Mouse (Mus musculus) right cerebral cortex, postnatal 25 days (tissue): ENCODE results near the gene Apopt1.

Experiments
- DNase-seq: peaks from one replicate; pipeline ENCODE4 v3.0.0; 2022

Apopt1 gene

GRCm38 (mm10) chr12:111779544-111779943, 66.5 kb downstream of the Apopt1 start:
- no peak for DNase-seq

- no peak for DNase-seq
These were observed 72.1 kb downstream of the Apopt1 start for GRCm38 (mm10) chr12:111785174-111785573.

- DNase-seq: no peak
These were observed 74.0 kb downstream of the Apopt1 start for GRCm38 (mm10) chr12:111787015-111787414.

GRCm38 (mm10) chr12:111790090-111790489, 77.0 kb downstream of the Apopt1 start:
- no peak for DNase-seq

- DNase-seq: no peak
These were observed 77.6 kb downstream of the Apopt1 start for GRCm38 (mm10) chr12:111790631-111791030.

DNA sequence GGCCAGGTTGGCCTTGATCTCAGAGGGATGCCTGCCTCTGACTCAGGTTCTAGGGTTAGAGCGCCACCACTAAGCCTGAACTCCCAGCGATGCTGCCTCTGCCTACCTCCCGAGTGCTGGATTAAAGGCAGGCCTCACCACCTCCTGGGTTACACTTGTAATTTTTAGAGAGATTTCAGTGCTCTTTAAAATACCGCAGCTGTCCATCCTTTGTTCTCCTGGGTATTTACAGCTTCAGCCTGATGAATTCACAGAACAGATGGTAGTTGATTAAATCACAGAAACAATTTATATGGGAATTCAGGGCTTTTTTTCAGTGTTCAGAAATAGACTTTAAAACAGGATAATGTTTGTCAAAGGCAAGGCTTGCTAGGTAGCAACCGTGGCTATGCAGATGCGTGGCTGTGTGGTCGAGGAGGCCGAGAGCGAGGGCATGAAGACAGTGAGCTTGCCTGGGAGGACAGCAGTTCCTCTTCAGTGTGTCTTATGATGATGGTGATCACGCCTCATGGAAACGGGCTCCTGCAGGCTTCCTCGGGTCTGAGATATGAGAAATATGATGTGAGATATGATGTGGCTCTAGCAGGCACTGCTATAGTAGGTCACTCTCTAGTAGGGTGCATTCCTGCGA, 78.5 kb downstream of the Apopt1 start:
- peak; percentile 46 for DNase-seq

DNA sequence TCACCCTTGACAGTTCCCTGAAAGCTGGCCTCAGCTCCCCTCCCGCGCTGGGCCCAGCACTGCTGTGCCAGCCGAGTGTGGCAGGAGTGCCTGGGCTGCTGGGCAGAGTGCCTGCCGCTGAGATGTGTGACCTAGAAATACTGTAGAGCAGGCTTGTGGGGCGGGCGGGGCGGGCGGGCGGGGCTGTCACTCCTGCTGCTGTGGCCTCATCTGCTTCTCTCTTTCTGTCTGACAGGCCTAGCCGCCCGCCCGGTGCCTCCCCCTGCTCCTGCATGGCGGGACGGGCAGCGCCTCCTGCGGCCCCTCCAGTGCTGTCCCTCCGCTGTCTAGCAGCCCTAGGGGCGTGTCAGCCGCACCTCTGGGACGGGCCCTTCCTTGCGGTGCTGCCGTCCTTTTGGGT, 81.0 kb downstream of the Apopt1 start:
- DNase-seq: peak; percentile 45

- DNase-seq: no peak
These were observed 81.6 kb downstream of the Apopt1 start for GRCm38 (mm10) chr12:111794526-111795179.

GRCm38 (mm10) chr12:111795180-111795895, 82.3 kb downstream of the Apopt1 start:
- no peak for DNase-seq

- no peak for DNase-seq
These were observed 84.2 kb downstream of the Apopt1 start for GRCm38 (mm10) chr12:111797251-111797650.

DNA sequence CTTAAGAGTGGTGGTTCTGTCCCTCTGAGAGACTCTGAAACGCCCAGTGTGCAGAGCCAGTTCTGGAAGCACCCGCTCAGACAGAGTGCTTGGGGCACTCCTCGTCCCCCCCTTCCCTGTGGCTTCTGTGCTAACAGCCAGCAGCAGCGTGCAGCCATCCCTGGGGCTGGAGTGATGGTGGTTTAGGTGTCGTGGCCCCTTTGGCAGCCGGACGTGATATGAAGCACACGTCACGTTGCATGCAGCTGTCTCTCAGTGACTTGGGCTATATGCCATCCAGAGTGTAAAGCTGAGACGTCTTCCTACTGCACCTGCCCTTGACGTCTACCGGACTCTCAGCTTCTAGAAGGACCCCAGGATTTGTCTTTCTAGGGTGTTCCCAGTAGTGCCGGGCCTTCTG, 85.4 kb downstream of the Apopt1 start:
- DNase-seq: no peak

GRCm38 (mm10) chr12:111800459-111801183, 87.6 kb downstream of the Apopt1 start:
- no peak for DNase-seq

- DNase-seq: no peak
These were observed 90.5 kb downstream of the Apopt1 start for GRCm38 (mm10) chr12:111803538-111803937.
